Mouse (Mus musculus) brain, embryonic 14.5 days (tissue): ENCODE measurements around the gene Rab11a.

Source experiments
- CTCF ChIP-seq: fragments of 200-500 bp; IDR thresholded peaks from 2 replicates; pipeline ENCODE4 v1.5.1; 2012; ENCODE audit warnings: inconsistent platforms, mild to moderate bottlenecking, moderate library complexity, borderline replicate concordance; ENCODE audit not compliant: insufficient read depth, insufficient read length; ENCODE audit errors: extremely low read depth
- POLR2A ChIP-seq: fragments of 200-500 bp; IDR thresholded peaks from 2 replicates; pipeline ENCODE4 v1.6.1; 2012; ENCODE audit warnings: mild to moderate bottlenecking, inconsistent platforms, borderline replicate concordance; ENCODE audit not compliant: poor library complexity, insufficient read depth, insufficient read length, severe bottlenecking; ENCODE audit errors: extremely low read depth

- TF ChIP-seq CTCF (no peak), POLR2A (no peak)
Observed at GRCm38 (mm10) chr9:64690771-64691170, 46.8 kb downstream of the Rab11a start.
